ENCODE assay signal across 8 mouse cellular contexts in the genomic region with DNA sequence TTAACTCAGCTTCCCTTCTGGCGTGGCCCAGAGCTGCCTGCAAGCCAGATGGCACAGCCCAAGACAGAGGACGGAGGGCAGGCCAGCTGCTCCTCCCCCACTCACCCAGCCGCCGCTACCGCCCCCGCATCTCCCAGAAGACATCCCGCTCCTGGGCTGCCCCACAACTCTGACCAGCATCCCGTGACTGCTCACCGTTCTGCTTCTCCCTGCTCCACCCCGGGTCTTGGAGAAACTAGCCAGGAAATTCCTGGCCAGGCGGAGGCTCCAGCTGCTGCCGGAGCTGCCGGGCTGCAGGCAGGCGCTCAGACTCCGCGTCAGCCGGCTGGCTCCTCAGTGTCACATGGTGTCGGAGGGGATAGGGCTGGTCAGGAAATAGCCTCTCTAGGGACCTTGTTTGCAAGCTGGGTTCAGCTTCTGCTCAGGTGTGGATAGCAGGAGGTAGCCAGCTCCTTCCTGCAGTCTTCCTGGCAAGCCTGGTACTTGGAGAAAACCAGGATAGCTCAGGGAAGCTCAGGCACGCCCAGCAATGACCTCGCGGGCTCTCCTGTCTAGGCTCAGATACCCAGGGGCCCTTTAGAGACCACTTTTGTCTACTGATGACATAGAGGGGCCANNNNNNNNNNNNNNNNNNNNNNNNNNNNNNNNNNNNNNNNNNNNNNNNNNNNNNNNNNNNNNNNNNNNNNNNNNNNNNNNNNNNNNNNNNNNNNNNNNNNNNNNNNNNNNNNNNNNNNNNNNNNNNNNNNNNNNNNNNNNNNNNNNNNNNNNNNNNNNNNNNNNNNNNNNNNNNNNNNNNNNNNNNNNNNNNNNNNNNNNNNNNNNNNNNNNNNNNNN. TPM values are rescaled to one million over a fixed set of nuclear protein-coding genes. Genes with fewer than 3 reads are reported as not detected.
DNase-seq lines count a peak whose midpoint lies in the region; ATAC-seq and TF ChIP-seq lines count a peak whose summit lies in the region.

Gene Mrgpre (minus strand): TSS at position 505 of the 834 bp plus-strand sequence.

- peaks cover 50% of the 10 kb centered on the region for H3K27me3 ChIP-seq in forebrain, embryonic 10.5 days (ENCODE audit: poor library complexity, severe bottlenecking)
- no peaks in the 10 kb centered on the region for H3K27me3 ChIP-seq in heart, embryonic 14.5 days (ENCODE audit: control insufficient read depth, insufficient read depth, low read length)
- no peaks in the 10 kb centered on the region for H3K27me3 ChIP-seq in kidney, postnatal 0 days (ENCODE audit: insufficient read depth, low read length)
- no peaks in the 10 kb centered on the region for H3K27me3 ChIP-seq in myocyte (ENCODE audit: control insufficient read depth, insufficient read depth, insufficient read length)

- H3K9me3 ChIP-seq in forebrain, embryonic 10.5 days = no peaks in the 10 kb centered on the region
- no peaks in the 10 kb centered on the region for H3K9me3 ChIP-seq in heart, embryonic 14.5 days (ENCODE audit: control insufficient read depth, low read length)
- no peaks in the 10 kb centered on the region for H3K9me3 ChIP-seq in kidney, postnatal 0 days (replicated peaks; ENCODE audit: low read length)

- TF ChIP-seq CTCF in bone marrow macrophage, adult 2 months (IDR thresholded peaks at IDR 0.05; ENCODE audit: low read depth, low read length) = no peak
- peak; percentile 23; the same call in 1 of the 2 replicates for TF ChIP-seq CTCF in kidney, postnatal 0 days (IDR thresholded peaks at IDR 0.05; ENCODE audit: low read depth)

- TF ChIP-seq POLR2A in bone marrow macrophage, adult 2 months (IDR thresholded peaks at IDR 0.05; ENCODE audit: borderline replicate concordance, low read depth, low read length) = no peak
- TF ChIP-seq POLR2A in myocyte (IDR thresholded peaks at IDR 0.05; ENCODE audit: insufficient read length, low read depth) = peak; percentile 57

- peak within 1 kb of the TSS; percentile 16 for H3K9ac ChIP-seq in heart, embryonic 14.5 days (ENCODE audit: low read length)
- H3K9ac ChIP-seq in kidney, postnatal 0 days (ENCODE audit: low read depth, low read length) = peak within 1 kb of the TSS; percentile 53

- ATAC-seq in heart, embryonic 14.5 days (ENCODE audit: insufficient number of reproducible peaks, insufficient read depth, low FRiP score, low read depth) = peak; percentile 83
- ATAC-seq in kidney, postnatal 0 days (replicated peaks; ENCODE audit: low FRiP score, low read depth) = peak; percentile 94

- H3K27ac ChIP-seq in bone marrow macrophage, adult 2 months (ENCODE audit: insufficient read depth, low read depth, low read length) = no peak within 1 kb of the TSS
- H3K27ac ChIP-seq in forebrain, embryonic 10.5 days = peak within 1 kb of the TSS; percentile 83
- peak within 1 kb of the TSS; percentile 59 to 61 for H3K27ac ChIP-seq in heart, embryonic 14.5 days (replicated peaks in 1 of 2; ENCODE audit: control insufficient read depth in 1 of 2, insufficient read depth in 1 of 2, low read depth in 2 of 2, low read length in 2 of 2)
- peak within 1 kb of the TSS; percentile 74 for H3K27ac ChIP-seq in kidney, postnatal 0 days

- peak within 1 kb of the TSS; percentile 59 for H3K4me2 ChIP-seq in heart, embryonic 14.5 days (ENCODE audit: low read length)
- H3K4me2 ChIP-seq in kidney, postnatal 0 days (ENCODE audit: low read length) = peak within 1 kb of the TSS; percentile 53
- peak within 1 kb of the TSS; percentile 89 for H3K4me2 ChIP-seq in myocyte (ENCODE audit: low read depth)

- no peaks in the 10 kb centered on the region for H3K79me2 ChIP-seq in myocyte (ENCODE audit: control insufficient read depth, insufficient read depth)

- DNase-seq in 3T3-L1 (ENCODE audit: low read depth, low spot score) = peak; percentile 94
- peak; percentile 62 for DNase-seq in forebrain, embryonic 10.5 days (ENCODE audit: extremely low spot score, low spot score)
- DNase-seq in kidney, postnatal 0 days (ENCODE audit: low spot score) = peak; percentile 98
- DNase-seq in liver = peak; percentile 45
- peak; percentile 69 to 75 for DNase-seq in spleen, postnatal 36 days (ENCODE audit: low spot score in 2 of 2)

- peak within 1 kb of the TSS; percentile 7 for H3ac ChIP-seq in myocyte (ENCODE audit: control insufficient read depth, insufficient read length)

- H3K36me3 ChIP-seq in forebrain, embryonic 10.5 days (replicated peaks) = no peaks in the 10 kb centered on the region
- no peaks in the 10 kb centered on the region for H3K36me3 ChIP-seq in heart, embryonic 14.5 days (ENCODE audit: control insufficient read depth, insufficient read depth, low read length)
- no peaks in the 10 kb centered on the region for H3K36me3 ChIP-seq in kidney, postnatal 0 days (ENCODE audit: insufficient read depth, low read length)
- no peaks in the 10 kb centered on the region for H3K36me3 ChIP-seq in myocyte (ENCODE audit: control insufficient read depth, insufficient read depth)

- H3K4me1 ChIP-seq in bone marrow macrophage, adult 2 months (ENCODE audit: control insufficient read depth, insufficient read depth, low read length) = peaks cover 12% of the 10 kb centered on the region; the same call in 1 of the 2 replicates
- H3K4me1 ChIP-seq in forebrain, embryonic 10.5 days = peaks cover 29% of the 10 kb centered on the region
- H3K4me1 ChIP-seq in heart, embryonic 14.5 days (ENCODE audit: control insufficient read depth in 2 of 2, insufficient read depth in 2 of 2, low read length in 2 of 2) = peaks cover 18 to 22% of the 10 kb centered on the region in 2 experiments; a peak in 3 of 4 replicates
- peaks cover 17% of the 10 kb centered on the region for H3K4me1 ChIP-seq in kidney, postnatal 0 days (replicated peaks; ENCODE audit: insufficient read depth, low read length)

- WGBS in forebrain, embryonic 10.5 days = 4% methylated on average over 21 of the region's 21 CpGs
- 2% methylated on average over 21 of the region's 21 CpGs for WGBS in heart, embryonic 14.5 days
- WGBS in kidney, postnatal 0 days = 2% methylated on average over 21 of the region's 21 CpGs

- H3K4me3 ChIP-seq in bone marrow macrophage, adult 2 months (ENCODE audit: insufficient read depth, low read length) = peak within 1 kb of the TSS; percentile 65
- H3K4me3 ChIP-seq in forebrain, embryonic 10.5 days = peak within 1 kb of the TSS; percentile 59
- peak within 1 kb of the TSS; percentile 33 to 53 for H3K4me3 ChIP-seq in heart, embryonic 14.5 days (ENCODE audit: control insufficient read depth in 1 of 2, insufficient read depth in 1 of 2, low read depth in 1 of 2, low read length in 2 of 2)
- H3K4me3 ChIP-seq in kidney, postnatal 0 days (replicated peaks; ENCODE audit: low read depth, low read length) = peak within 1 kb of the TSS; percentile 35
- peak within 1 kb of the TSS; percentile 10 for H3K4me3 ChIP-seq in myocyte

TF ChIP-seq in myocyte, 11 proteins besides CTCF, POLR2A, EP300 and RAD21:
- TF ChIP-seq SRF (IDR thresholded peaks at IDR 0.05; ENCODE audit: control insufficient read depth, insufficient read length, low read depth) (no peak), MYOG (IDR thresholded peaks at IDR 0.05; ENCODE audit: control insufficient read depth in 1 of 3, insufficient read depth in 1 of 3, insufficient read length in 2 of 3, low read depth in 2 of 3) (peak; percentile 57 to 93 (median 92)), E2F4 (IDR thresholded peaks at IDR 0.05; ENCODE audit: insufficient read depth) (no peak), CEBPB (IDR thresholded peaks at IDR 0.05; ENCODE audit: insufficient read depth, poor library complexity, severe bottlenecking) (no peak), USF1 (IDR thresholded peaks at IDR 0.05; ENCODE audit: low read depth) (peak; percentile 57), REST (IDR thresholded peaks at IDR 0.05; ENCODE audit: insufficient read depth, insufficient read length) (no peak), TCF3 (IDR thresholded peaks at IDR 0.05; ENCODE audit: insufficient read length, low read depth) (no peak), POLR2AphosphoS2 (IDR thresholded peaks at IDR 0.05; ENCODE audit: insufficient read length, low read depth) (peak; percentile 73), MYOD1 (IDR thresholded peaks at IDR 0.05; ENCODE audit: control insufficient read depth in 1 of 3, insufficient read length in 2 of 3, low read depth in 2 of 3) (peak in 2 of 3 experiments; percentile 75 to 85), TCF12 (IDR thresholded peaks at IDR 0.05; ENCODE audit: insufficient read depth, poor library complexity, severe bottlenecking) (peak; percentile 84), MAX (IDR thresholded peaks at IDR 0.05; ENCODE audit: low read depth) (no peak)

RNA-seq across cellular contexts. Expression of gene Mrgpre, which starts in this region (rescaled TPM):
- 0.35 and 0.39 TPM in 2 replicates for polyA plus RNA-seq in bone marrow macrophage, adult 2 months (2012; ENCODE audit: insufficient read depth, insufficient read length, missing spikeins)
- polyA plus RNA-seq in forebrain, embryonic 10.5 days (2016; fragmentation: Nextera tagmentation; extraction: Ambion mirVana) = 1.4 and 1.5 TPM in 2 replicates
- 1.5 and 2.3 TPM in 2 replicates for polyA plus RNA-seq in heart, embryonic 14.5 days (2014; fragmentation: Nextera tagmentation; extraction: Ambion mirVana)
- 1.2 TPM in 2 replicates for polyA plus RNA-seq in kidney, postnatal 0 days (2015; fragmentation: Nextera tagmentation; extraction: Ambion mirVana)
- 1.9 TPM for polyA plus RNA-seq in myocyte (2012; fragmentation: generic; extraction: Trizol)

Comparison
In these comparisons a context has a peak if more than half of its experiments do, and no peak if none do; other contexts are left out.
1. DNase-seq: peak in every context shown above with its lines; median percentile 98 in kidney, postnatal 0 days; 94 in 3T3-L1; 72 in spleen, postnatal 36 days; 62 in forebrain, embryonic 10.5 days; 45 in liver.
2. H3K4me3 ChIP-seq: peak in every context shown above with its lines; median percentile 65 in bone marrow macrophage, adult 2 months; 59 in forebrain, embryonic 10.5 days; 43 in heart, embryonic 14.5 days; 35 in kidney, postnatal 0 days; 10 in myocyte.